Mouse (Mus musculus) E14TG2a.4 (cell line): ENCODE measurements around the gene Peli2.

Source experiments
- CTCF ChIP-seq: conservative IDR thresholded peaks from 2 replicates; pipeline ENCODE4 v1.5.1; 2014; ENCODE audit warnings: low read length
- NANOG ChIP-seq: IDR thresholded peaks from 2 replicates; pipeline ENCODE4 v1.6.1; 2014; ENCODE audit warnings: borderline replicate concordance, low read length, mixed read lengths
- POU5F1 ChIP-seq: IDR thresholded peaks from 2 replicates; pipeline ENCODE4 v1.6.1; 2014; ENCODE audit warnings: low read length, borderline replicate concordance

GRCm38 (mm10) chr14:48151554-48151953 lies 30.9 kb downstream of the Peli2 start:
- TF ChIP-seq CTCF (no peak), POU5F1 (no peak), NANOG (no peak)
